Mouse (Mus musculus): ENCODE data around the gene Ints14. TPM values are rescaled to one million over a fixed set of nuclear protein-coding genes. Genes with fewer than 3 reads are reported as not detected.
"Not testable (repeated sequence)": the region's sequence is repeated elsewhere in the genome, so short reads cannot be mapped to it uniquely, and the experiment has no call there.

The Ints14 gene
- total and polyA plus RNA-seq, 3 experiments = 36.4 to 50.1 (median 43.2) TPM

GRCm38 (mm10) chr9:65023447-65023846, 62.7 kb downstream of the Ints14 start:
- Histone ChIP-seq H3K36me3 (replicated peaks) (no peaks in the 10 kb centered on the region), H3K4me1 (ENCODE audit: insufficient read depth, low read depth, low read length) (peaks cover 38% of the 10 kb centered on the region), H3K9me3 (replicated peaks) (0 out of 2 replicates have a peak, but pooled peaks cover 4% of the 10 kb centered on the region), H3K27me3 (ENCODE audit: insufficient read depth, low read length) (peaks cover 6% of the 10 kb centered on the region; the same call in 1 of the 2 replicates), H3K4me3 (ENCODE audit: low read depth, low read length) (no peak overlapping the region)
- no peak for ATAC-seq (ENCODE audit: extremely low read depth, insufficient number of reproducible peaks, low FRiP score, poor library complexity, severe bottlenecking)
- DNase-seq (ENCODE audit: low spot score) = no peak
- no peak for TF ChIP-seq CTCF (IDR thresholded peaks at IDR 0.05; ENCODE audit: low read depth, low read length)
- no peak for TF ChIP-seq POLR2AphosphoS5 (IDR thresholded peaks at IDR 0.05; ENCODE audit: insufficient replicate concordance, low read depth, low read length)
- no peak for TF ChIP-seq TAL1 (conservative IDR thresholded peaks at IDR 0.05; ENCODE audit: low read depth, low read length)
- no peak for TF ChIP-seq GATA1 (IDR thresholded peaks at IDR 0.05; ENCODE audit: borderline replicate concordance, low read length)
- TF ChIP-seq GATA2 (IDR thresholded peaks at IDR 0.05; ENCODE audit: borderline replicate concordance, low read depth, low read length) = no peak

GRCm38 (mm10) chr9:65027241-65027640, 66.5 kb downstream of the Ints14 start:
- no peaks in the 10 kb centered on the region for H3K36me3 ChIP-seq (replicated peaks)
- peaks cover 21% of the 10 kb centered on the region for H3K4me1 ChIP-seq (ENCODE audit: insufficient read depth, low read depth, low read length)
- no peak overlapping the region for H3K4me3 ChIP-seq (ENCODE audit: low read depth, low read length)
- peaks cover 6% of the 10 kb centered on the region; the same call in 1 of the 2 replicates for H3K27me3 ChIP-seq (ENCODE audit: insufficient read depth, low read length)
- H3K9me3 ChIP-seq (replicated peaks) = 0 out of 2 replicates have a peak, but pooled peaks cover 4% of the 10 kb centered on the region
- ATAC-seq (ENCODE audit: extremely low read depth, insufficient number of reproducible peaks, low FRiP score, poor library complexity, severe bottlenecking) (no peak), DNase-seq (ENCODE audit: low spot score) (no peak)
- TF ChIP-seq TAL1 (conservative IDR thresholded peaks at IDR 0.05; ENCODE audit: low read depth, low read length) (no peak), GATA1 (IDR thresholded peaks at IDR 0.05; ENCODE audit: borderline replicate concordance, low read length) (no peak), CTCF (IDR thresholded peaks at IDR 0.05; ENCODE audit: low read depth, low read length) (no peak), GATA2 (IDR thresholded peaks at IDR 0.05; ENCODE audit: borderline replicate concordance, low read depth, low read length) (no peak), POLR2AphosphoS5 (IDR thresholded peaks at IDR 0.05; ENCODE audit: insufficient replicate concordance, low read depth, low read length) (no peak)

GRCm38 (mm10) chr9:65028313-65028712, 67.6 kb downstream of the Ints14 start:
- ATAC-seq (ENCODE audit: extremely low read depth, insufficient number of reproducible peaks, low FRiP score, poor library complexity, severe bottlenecking) (no peak), DNase-seq (ENCODE audit: low spot score) (no peak)
- H3K36me3 ChIP-seq (replicated peaks) = no peaks in the 10 kb centered on the region
- TF ChIP-seq GATA1 (IDR thresholded peaks at IDR 0.05; ENCODE audit: borderline replicate concordance, low read length) (no peak), GATA2 (IDR thresholded peaks at IDR 0.05; ENCODE audit: borderline replicate concordance, low read depth, low read length) (no peak), POLR2AphosphoS5 (IDR thresholded peaks at IDR 0.05; ENCODE audit: insufficient replicate concordance, low read depth, low read length) (no peak), TAL1 (conservative IDR thresholded peaks at IDR 0.05; ENCODE audit: low read depth, low read length) (no peak), CTCF (IDR thresholded peaks at IDR 0.05; ENCODE audit: low read depth, low read length) (no peak)
- H3K4me1 ChIP-seq (ENCODE audit: insufficient read depth, low read depth, low read length) = peaks cover 16% of the 10 kb centered on the region
- H3K4me3 ChIP-seq (ENCODE audit: low read depth, low read length) = no peak overlapping the region
- 0 out of 2 replicates have a peak, but pooled peaks cover 4% of the 10 kb centered on the region for H3K9me3 ChIP-seq (replicated peaks)
- H3K27me3 ChIP-seq (ENCODE audit: insufficient read depth, low read length) = peaks cover 6% of the 10 kb centered on the region; the same call in 1 of the 2 replicates

- not testable (repeated sequence) for H3K4me3 ChIP-seq (ENCODE audit: low read depth, low read length); ATAC-seq (ENCODE audit: extremely low read depth, insufficient number of reproducible peaks, low FRiP score, poor library complexity, severe bottlenecking)
Measured at GRCm38 (mm10) chr9:65031355-65031754, 70.7 kb downstream of the Ints14 start.

GRCm38 (mm10) chr9:65031894-65032268, 71.2 kb downstream of the Ints14 start:
- ATAC-seq (ENCODE audit: extremely low read depth, insufficient number of reproducible peaks, low FRiP score, poor library complexity, severe bottlenecking) (no peak), DNase-seq (ENCODE audit: low spot score) (no peak)
- Histone ChIP-seq H3K4me1 (ENCODE audit: insufficient read depth, low read depth, low read length) (peaks cover 36% of the 10 kb centered on the region), H3K4me3 (ENCODE audit: low read depth, low read length) (peak overlapping the region; percentile 98), H3K9me3 (replicated peaks) (no peaks in the 10 kb centered on the region), H3K27me3 (ENCODE audit: insufficient read depth, low read length) (no peaks in the 10 kb centered on the region), H3K36me3 (replicated peaks) (peaks cover 31% of the 10 kb centered on the region)
- TF ChIP-seq CTCF (IDR thresholded peaks at IDR 0.05; ENCODE audit: low read depth, low read length) (no peak), GATA1 (IDR thresholded peaks at IDR 0.05; ENCODE audit: borderline replicate concordance, low read length) (no peak)

More at GRCm38 (mm10) chr9:65031355-65031754, 70.7 kb downstream of the Ints14 start:
- DNase-seq (ENCODE audit: low spot score); H3K27me3 ChIP-seq (ENCODE audit: insufficient read depth, low read length); H3K9me3 ChIP-seq (replicated peaks): not testable (repeated sequence)
- Histone ChIP-seq H3K36me3 (replicated peaks) (peaks cover 26% of the 10 kb centered on the region), H3K4me1 (ENCODE audit: insufficient read depth, low read depth, low read length) (peaks cover 34% of the 10 kb centered on the region)

GRCm38 (mm10) chr9:65032269-65033108, 71.8 kb downstream of the Ints14 start, which contains the start of gene Dpp8:
Gene Dpp8, plus strand, starts transcription at chr9:65032414.
- no peaks in the 10 kb centered on the region for H3K9me3 ChIP-seq (replicated peaks)
- H3K4me1 ChIP-seq (ENCODE audit: insufficient read depth, low read depth, low read length) = peaks cover 39% of the 10 kb centered on the region
- H3K36me3 ChIP-seq (replicated peaks) = peaks cover 35% of the 10 kb centered on the region
- no peaks in the 10 kb centered on the region for H3K27me3 ChIP-seq (ENCODE audit: insufficient read depth, low read length)
- ATAC-seq (ENCODE audit: extremely low read depth, insufficient number of reproducible peaks, low FRiP score, poor library complexity, severe bottlenecking) (peak; percentile 70), DNase-seq (ENCODE audit: low spot score) (peak; percentile 84)
- TF ChIP-seq GATA2 (IDR thresholded peaks at IDR 0.05; ENCODE audit: borderline replicate concordance, low read depth, low read length) (no peak), CTCF (IDR thresholded peaks at IDR 0.05; ENCODE audit: low read depth, low read length) (peak; percentile 88)
- peak within 1 kb of the TSS; percentile 98 for H3K4me3 ChIP-seq (ENCODE audit: low read depth, low read length)

Measured in G1E (cell line).